Mouse (Mus musculus) liver, embryonic 11.5 days (tissue): ENCODE measurements at regions not wholly inside any gene's neighbourhood (a gene's known extent, or its start where the extent isn't known, plus 50 kb on each side); places are given as distances from the start of the nearest gene placed in this dataset.
A peak's percentile ranks its signal among the peaks of the same experiment; 100 is the strongest.

Source experiments
- ATAC-seq: fragments of 200-750 bp; cut with Nextera tagmentation; replicated peaks from 2 replicates; pipeline ENCODE4 v1.8.0; 2017; ENCODE audit warnings: moderate number of reproducible peaks, mild to moderate bottlenecking, moderate TSS enrichment, moderate library complexity; ENCODE audit not compliant: low FRiP score
- DNase-seq: peaks from one replicate; pipeline ENCODE4 v3.0.0-alpha.2; 2017; ENCODE audit warnings: low spot score
- H3K27ac ChIP-seq: fragments of 300-500 bp; sonication (generic); 2 replicates; pipeline ENCODE4 v1.5.1; 2014; ENCODE audit warnings: mild to moderate bottlenecking, low read depth, low read length, control low read depth
- H3K27me3 ChIP-seq: fragments of 300-500 bp; sonication (generic); replicated peaks from 2 replicates; pipeline ENCODE4 v1.6.1; 2014; ENCODE audit warnings: low read length, mixed read lengths; ENCODE audit not compliant: control insufficient read depth, insufficient read depth
- H3K36me3 ChIP-seq: fragments of 300-500 bp; sonication (generic); 2 replicates; pipeline ENCODE4 v1.6.1; 2014; ENCODE audit warnings: mild to moderate bottlenecking, low read length, moderate library complexity, mixed read lengths; ENCODE audit not compliant: control insufficient read depth, insufficient read depth
- H3K4me1 ChIP-seq: fragments of 300-500 bp; sonication (generic); replicated peaks from 2 replicates; pipeline ENCODE4 v1.6.1; 2014; ENCODE audit warnings: low read length, mixed read lengths; ENCODE audit not compliant: control insufficient read depth, insufficient read depth
- H3K4me2 ChIP-seq: fragments of 300-500 bp; sonication (generic); 2 replicates; pipeline ENCODE4 v1.6.1; 2014; ENCODE audit warnings: mild to moderate bottlenecking, control low read depth, moderate library complexity
- H3K4me3 ChIP-seq: fragments of 300-500 bp; sonication (generic); 2 replicates; pipeline ENCODE4 v1.5.1; 2014; ENCODE audit warnings: low read depth, low read length, control low read depth
- H3K9ac ChIP-seq: fragments of 300-500 bp; sonication (generic); 2 replicates; pipeline ENCODE4 v1.6.1; 2014; ENCODE audit warnings: low read depth, low read length, control low read depth
- H3K9me3 ChIP-seq: fragments of 300-500 bp; sonication (generic); 2 replicates; pipeline ENCODE4 v1.6.1; 2016; ENCODE audit warnings: low read length, inconsistent platforms, mixed read lengths; ENCODE audit not compliant: control insufficient read depth
- whole genome bisulfite sequencing: fragments of 180-500 bp; shearing (Covaris S2); extraction: QIAGEN DNeasy Blood & Tissue Kit; methylation state at CpG from one replicate; pipeline ENCODE4 v1.1.7; 2014; 5-methylcytosine and 5-hydroxymethylcytosine counted together

DNA sequence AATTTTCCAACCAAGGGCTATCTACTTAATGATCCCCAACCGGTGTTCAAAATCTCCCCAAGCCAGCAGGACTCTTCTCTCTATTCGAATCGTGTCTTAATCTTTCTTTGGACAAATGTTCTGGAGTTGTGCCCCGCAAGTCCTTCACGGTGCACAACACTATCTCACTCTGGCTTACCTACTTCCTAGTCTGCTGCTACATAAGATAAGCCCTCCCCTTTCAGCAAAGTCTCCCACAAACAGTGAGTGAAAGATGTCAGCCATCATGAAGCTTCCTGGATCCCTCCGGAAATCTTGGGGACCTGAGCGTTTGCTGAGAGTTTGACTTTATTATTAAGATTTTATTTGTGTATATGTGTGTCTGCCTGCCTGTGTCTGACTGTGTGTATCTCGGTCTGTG, 344.7 kb upstream of the Noct start:
- Histone ChIP-seq H3K27ac (no peak overlapping the region), H3K4me2 (no peak overlapping the region; the same call in 1 of the 2 replicates), H3K4me1 (no peaks in the 10 kb centered on the region), H3K9me3 (no peaks in the 10 kb centered on the region), H3K4me3 (no peak overlapping the region), H3K9ac (no peak overlapping the region), H3K36me3 (no peaks in the 10 kb centered on the region), H3K27me3 (no peaks in the 10 kb centered on the region)
- DNase-seq (no peak), ATAC-seq (no peak)
- WGBS, result 51% methylated on average over 8 of the region's 8 CpGs

DNA sequence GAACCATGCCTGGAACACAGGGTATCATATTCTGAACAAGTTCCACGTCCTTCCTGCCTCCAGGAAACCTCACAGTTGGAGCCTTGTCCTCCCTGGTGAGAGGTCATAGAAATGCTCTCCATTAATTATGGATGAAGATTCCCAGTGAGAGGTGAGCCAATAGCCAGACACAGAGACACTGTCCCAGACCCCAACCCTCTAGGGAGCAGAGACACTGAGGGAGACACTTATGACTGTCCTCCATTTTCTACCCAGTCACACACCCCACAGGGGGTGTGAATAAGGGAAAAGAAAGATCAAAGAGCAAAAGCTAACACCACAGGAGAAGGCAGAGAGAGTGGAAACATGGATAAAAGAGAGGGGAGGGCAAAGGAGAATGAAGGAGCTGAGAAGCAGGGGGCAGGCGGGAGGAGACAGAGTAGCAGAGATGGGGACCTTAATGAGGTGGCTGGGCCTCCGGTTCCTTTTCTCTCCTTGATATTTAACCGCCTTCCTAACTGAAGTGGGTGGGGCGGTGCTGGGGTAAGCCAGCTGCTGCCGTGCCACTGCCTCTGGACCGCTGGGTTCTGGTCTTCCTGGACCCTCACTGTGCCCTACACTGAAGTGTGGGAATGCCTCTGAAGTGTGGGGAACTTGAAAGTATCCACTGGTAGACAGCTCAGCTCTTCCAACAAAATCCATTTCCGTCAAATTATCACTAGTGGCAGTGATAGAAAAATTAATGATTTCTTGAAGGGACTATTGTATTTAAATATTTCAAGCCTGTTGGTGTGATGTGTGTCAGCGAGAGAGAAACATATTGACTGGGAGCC, 342.6 kb upstream of the Noct start:
- Histone ChIP-seq H3K4me1 (no peaks in the 10 kb centered on the region), H3K9me3 (no peaks in the 10 kb centered on the region), H3K4me3 (no peak overlapping the region), H3K9ac (no peak overlapping the region), H3K27me3 (no peaks in the 10 kb centered on the region), H3K4me2 (no peak overlapping the region), H3K36me3 (no peaks in the 10 kb centered on the region), H3K27ac (no peak overlapping the region)
- WGBS, result 24% methylated on average over 9 of the region's 9 CpGs
- no peak for ATAC-seq
- no peak for DNase-seq

DNA sequence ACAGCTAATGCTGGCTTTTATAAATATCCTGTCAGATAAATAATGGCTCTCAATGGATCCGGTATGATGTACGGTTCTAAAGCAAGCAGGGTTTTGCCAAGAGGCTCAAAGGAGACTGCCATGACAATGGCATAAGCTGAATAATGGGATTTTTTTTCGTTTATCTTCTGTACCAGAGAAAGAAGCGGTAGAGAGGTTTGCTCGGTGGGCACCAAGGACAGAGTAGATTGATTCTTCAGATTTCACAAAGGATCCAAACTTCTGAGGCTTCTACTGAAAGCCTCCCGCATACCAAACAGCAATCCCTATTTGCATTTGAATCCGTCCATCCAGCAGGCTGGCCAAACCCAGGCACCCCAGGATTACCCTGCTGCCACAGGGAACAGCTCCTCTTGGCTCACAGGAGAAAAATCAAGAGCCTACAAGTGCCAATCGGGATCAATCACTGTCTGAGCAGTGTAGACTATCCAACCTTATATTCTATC, 342.0 kb upstream of the Noct start:
- WGBS, result 31% methylated on average over 8 of the region's 8 CpGs
- no peak for ATAC-seq
- H3K4me2 ChIP-seq, result no peak overlapping the region
- H3K9ac ChIP-seq, result no peak overlapping the region
- no peak for DNase-seq
- H3K9me3 ChIP-seq, result no peaks in the 10 kb centered on the region
- no peaks in the 10 kb centered on the region for H3K36me3 ChIP-seq
- H3K27me3 ChIP-seq, result no peaks in the 10 kb centered on the region
- H3K4me1 ChIP-seq, result no peaks in the 10 kb centered on the region
- H3K27ac ChIP-seq, result no peak overlapping the region
- no peak overlapping the region for H3K4me3 ChIP-seq

DNA sequence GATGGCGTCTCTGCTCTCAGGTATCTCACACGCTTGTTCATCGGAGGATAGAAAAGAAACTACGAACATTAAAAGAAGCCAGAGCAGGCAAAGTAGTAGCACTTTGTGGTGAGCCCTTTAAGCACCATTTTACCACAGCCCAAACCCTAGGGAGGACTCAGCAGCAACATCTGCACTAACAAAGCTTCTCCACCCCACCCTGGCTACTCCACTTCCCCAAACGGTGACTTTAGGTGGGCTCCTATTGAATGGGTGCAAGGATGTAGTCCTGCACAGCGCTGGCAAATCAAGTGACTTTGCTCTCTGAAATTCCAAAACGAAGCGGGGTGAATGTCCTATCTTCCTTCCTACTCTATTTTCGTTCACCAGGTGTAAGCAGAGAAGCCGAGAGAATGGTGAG, 337.9 kb upstream of the Noct start:
- Histone ChIP-seq H3K36me3 (no peaks in the 10 kb centered on the region), H3K27ac (no peak overlapping the region), H3K9me3 (no peaks in the 10 kb centered on the region), H3K4me3 (no peak overlapping the region), H3K4me1 (no peaks in the 10 kb centered on the region), H3K9ac (no peak overlapping the region), H3K4me2 (no peak overlapping the region), H3K27me3 (no peaks in the 10 kb centered on the region)
- ATAC-seq (no peak), DNase-seq (no peak)
- 69% methylated on average over 10 of the region's 10 CpGs for WGBS

DNA sequence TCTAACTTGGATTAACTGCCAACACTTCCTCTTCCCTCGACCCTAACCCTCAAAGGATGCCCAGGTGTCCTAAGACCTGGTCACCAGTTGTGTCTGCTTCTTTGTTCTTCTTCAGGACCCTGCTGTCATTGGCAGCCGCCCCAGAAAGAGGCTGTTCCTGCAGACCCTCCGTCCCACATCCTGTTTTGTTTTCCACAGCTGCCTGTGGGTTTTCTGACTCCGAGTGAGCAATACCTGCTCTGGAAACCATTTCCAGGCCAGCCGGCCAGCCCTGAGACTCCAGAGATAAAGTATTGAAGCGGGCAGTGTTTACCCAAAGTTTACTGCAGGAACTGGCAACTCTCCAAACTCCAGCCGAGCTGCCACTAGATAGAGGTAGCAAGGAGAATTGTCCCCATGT, 337.2 kb upstream of the Noct start:
- Histone ChIP-seq H3K36me3 (no peaks in the 10 kb centered on the region), H3K4me3 (no peak overlapping the region), H3K4me2 (no peak overlapping the region), H3K4me1 (no peaks in the 10 kb centered on the region), H3K9me3 (no peaks in the 10 kb centered on the region), H3K9ac (no peak overlapping the region), H3K27ac (no peak overlapping the region), H3K27me3 (no peaks in the 10 kb centered on the region)
- WGBS, result 9% methylated on average over 7 of the region's 7 CpGs
- no peak for ATAC-seq
- peak; percentile 32 for DNase-seq

DNA sequence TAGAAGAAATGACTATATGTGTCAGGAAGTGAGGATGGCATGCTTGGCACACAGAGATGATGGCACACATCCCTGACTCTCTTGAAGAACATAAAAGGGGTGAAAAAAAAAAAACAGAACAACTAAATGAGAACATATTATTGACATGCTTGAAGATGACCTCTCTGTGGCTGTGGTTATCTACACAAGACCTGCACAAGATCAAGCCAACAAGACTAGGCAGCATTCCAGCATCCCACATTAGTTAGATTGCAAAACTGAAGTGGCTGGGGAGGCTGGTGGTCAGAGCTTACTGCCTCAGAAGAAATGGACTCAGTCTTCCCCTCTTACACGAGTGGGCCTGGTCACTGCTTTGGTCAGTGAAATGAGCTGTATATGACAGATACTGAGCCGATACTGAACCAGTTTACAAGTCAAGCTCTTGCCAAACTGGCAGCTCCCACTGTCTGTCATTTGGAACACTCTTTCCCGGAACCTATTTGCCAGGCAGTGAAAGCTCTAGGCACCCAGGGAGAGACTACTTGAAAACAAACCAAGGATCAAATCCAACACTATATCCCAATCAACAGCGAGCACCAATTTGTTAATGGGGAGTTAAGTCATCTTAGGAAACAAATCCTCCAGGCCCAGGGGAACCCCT, 335.6 kb upstream of the Noct start:
- Histone ChIP-seq H3K27ac (no peak overlapping the region), H3K9me3 (no peaks in the 10 kb centered on the region), H3K4me2 (no peak overlapping the region), H3K4me1 (no peaks in the 10 kb centered on the region), H3K4me3 (no peak overlapping the region), H3K27me3 (no peaks in the 10 kb centered on the region), H3K36me3 (no peaks in the 10 kb centered on the region), H3K9ac (no peak overlapping the region)
- WGBS, result 83% methylated on average over 4 of the region's 4 CpGs
- ATAC-seq, result no peak
- DNase-seq, result no peak

DNA sequence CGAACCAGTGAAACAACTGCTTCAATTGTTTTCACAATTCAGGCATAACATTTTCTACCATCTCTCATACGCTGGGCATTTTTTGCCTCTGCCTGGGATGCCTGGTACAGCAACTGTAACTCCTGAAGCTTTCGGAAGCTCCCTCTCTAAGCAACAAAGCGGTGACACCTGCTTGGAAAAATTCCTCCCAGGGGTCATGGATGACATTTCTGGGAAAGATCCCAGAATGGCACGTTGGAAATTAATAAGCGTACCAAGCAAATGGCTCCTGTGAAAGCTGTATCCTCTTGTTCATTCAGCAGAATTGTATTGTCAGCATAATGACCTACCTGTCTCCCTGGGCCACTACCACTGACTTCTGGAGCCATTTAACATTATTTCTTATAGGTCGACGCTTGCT, 333.7 kb upstream of the Noct start:
- no peak for ATAC-seq

DNA sequence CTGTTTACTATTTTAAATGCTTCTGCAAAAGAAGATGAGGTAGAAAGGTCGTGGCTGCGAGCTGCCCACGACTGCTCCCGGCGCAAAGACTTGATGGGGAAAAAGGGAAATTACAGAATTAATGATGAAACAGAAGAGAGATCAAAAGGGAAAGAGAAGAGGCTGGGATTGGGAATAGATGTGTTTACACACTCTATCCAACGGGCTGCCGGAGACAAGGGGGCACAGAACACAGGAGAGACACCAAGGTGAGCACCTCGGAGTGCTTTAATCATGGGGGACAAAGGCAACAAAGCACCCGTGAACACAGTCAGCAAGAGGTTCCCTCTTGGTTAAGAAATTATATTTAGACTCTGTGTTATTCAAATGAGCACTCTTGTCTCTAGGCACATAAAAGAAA, 326.1 kb upstream of the Noct start:
- Histone ChIP-seq H3K9me3 (no peaks in the 10 kb centered on the region), H3K27me3 (no peaks in the 10 kb centered on the region; the same call in 1 of the 2 replicates), H3K36me3 (no peaks in the 10 kb centered on the region), H3K27ac (no peak overlapping the region), H3K4me1 (no peaks in the 10 kb centered on the region), H3K4me3 (no peak overlapping the region), H3K4me2 (no peak overlapping the region), H3K9ac (no peak overlapping the region)
- no peak for DNase-seq
- 75% methylated on average over 9 of the region's 9 CpGs for WGBS
- ATAC-seq, result no peak

More for the DNA sequence above, 333.7 kb upstream of the Noct start:
- Histone ChIP-seq H3K27me3 (no peaks in the 10 kb centered on the region), H3K9ac (no peak overlapping the region), H3K36me3 (no peaks in the 10 kb centered on the region), H3K27ac (no peak overlapping the region), H3K4me3 (no peak overlapping the region), H3K4me1 (no peaks in the 10 kb centered on the region), H3K9me3 (no peaks in the 10 kb centered on the region), H3K4me2 (no peak overlapping the region)
- 88% methylated on average over 8 of the region's 8 CpGs for WGBS
- no peak for DNase-seq
